Mouse (Mus musculus): Measurements from ENCODE around the gene Myoz2.

DNA sequence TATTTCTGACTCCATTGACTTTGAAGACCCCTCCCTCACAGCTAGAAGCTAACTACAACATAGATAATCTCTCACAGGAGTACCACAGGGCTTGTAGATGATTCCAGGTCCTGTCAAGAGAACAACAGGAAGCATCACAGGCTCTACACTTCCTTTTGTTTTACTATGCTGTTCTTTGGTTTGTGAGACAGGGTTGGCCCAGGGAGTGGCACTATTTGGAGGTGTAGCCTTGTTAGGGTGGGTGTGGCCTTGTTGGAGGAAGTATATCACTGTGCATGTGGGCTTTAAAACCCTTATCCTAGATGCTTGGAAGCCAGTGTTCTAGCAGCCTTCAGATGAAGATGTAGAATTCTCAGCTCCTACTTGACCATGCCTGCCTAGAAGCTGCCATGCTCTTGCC, 40.2 kb upstream of the Myoz2 start:
- TF ChIP-seq CTCF (IDR thresholded peaks at IDR 0.05; ENCODE audit: extremely low read depth, insufficient read depth, low read length) (no peak), POLR2A (IDR thresholded peaks at IDR 0.05; ENCODE audit: extremely low read depth, insufficient read depth, low read length) (no peak)

Measured in cortical plate, adult 2 months (tissue).